Mouse (Mus musculus) intestine, embryonic 16.5 days (tissue): ENCODE measurements around the gene Mrap. TPM values are rescaled to one million over a fixed set of nuclear protein-coding genes. Genes with fewer than 3 reads are reported as not detected.

Source experiments
- ATAC-seq: fragments of 200-750 bp; cut with Nextera tagmentation; 2 replicates; pipeline ENCODE4 v1.8.0; 2017; ENCODE audit warnings: moderate TSS enrichment, moderate library complexity
- H3K27ac ChIP-seq: fragments of 300-500 bp; sonication (generic); 2 replicates; pipeline ENCODE4 v1.5.1; 2014; ENCODE audit warnings: mild to moderate bottlenecking, low read length
- H3K27me3 ChIP-seq: fragments of 300-500 bp; sonication (generic); replicated peaks from 2 replicates; pipeline ENCODE4 v1.6.1; 2014; ENCODE audit warnings: low read length, control low read depth, mixed read lengths; ENCODE audit not compliant: control insufficient read depth, insufficient read depth
- H3K36me3 ChIP-seq: fragments of 300-500 bp; sonication (generic); 2 replicates; pipeline ENCODE4 v1.6.1; 2014; ENCODE audit warnings: low read length, control low read depth; ENCODE audit not compliant: control insufficient read depth, insufficient read depth
- H3K4me1 ChIP-seq: fragments of 300-500 bp; sonication (generic); 2 replicates; pipeline ENCODE4 v1.6.1; 2014; ENCODE audit warnings: low read length, control low read depth, mixed read lengths; ENCODE audit not compliant: control insufficient read depth, insufficient read depth
- H3K4me2 ChIP-seq: fragments of 300-500 bp; sonication (generic); 2 replicates; pipeline ENCODE4 v1.6.1; 2014; ENCODE audit warnings: low read depth, low read length, control low read depth
- H3K4me3 ChIP-seq: fragments of 300-500 bp; sonication (generic); 2 replicates; pipeline ENCODE4 v1.5.1; 2014; ENCODE audit warnings: mild to moderate bottlenecking, low read length
- H3K9ac ChIP-seq: fragments of 300-500 bp; sonication (generic); 2 replicates; pipeline ENCODE4 v1.6.1; 2014; ENCODE audit warnings: low read depth, low read length
- H3K9me3 ChIP-seq: fragments of 300-500 bp; sonication (generic); 2 replicates; pipeline ENCODE4 v1.6.1; 2016; ENCODE audit warnings: low read length, control low read depth; ENCODE audit not compliant: control insufficient read depth
- WGBS: fragments of 180-500 bp; shearing (Covaris S2); extraction: QIAGEN DNeasy Blood & Tissue Kit; methylation state at CpG from one replicate; pipeline ENCODE4 v1.1.7; 2014; 5-methylcytosine and 5-hydroxymethylcytosine counted together
- polyA plus RNA-seq: library from polyadenylated mRNA; unstranded; fragments of >200 nt; fragmentation: Nextera tagmentation; extraction: Ambion mirVana; gene quantifications from 2 replicates; pipeline ENCODE4 v1.2.1, GENCODE M21; 2015

The Mrap gene
- polyA plus RNA-seq, 1 experiment from 2014 or later, result 3.3 TPM

DNA sequence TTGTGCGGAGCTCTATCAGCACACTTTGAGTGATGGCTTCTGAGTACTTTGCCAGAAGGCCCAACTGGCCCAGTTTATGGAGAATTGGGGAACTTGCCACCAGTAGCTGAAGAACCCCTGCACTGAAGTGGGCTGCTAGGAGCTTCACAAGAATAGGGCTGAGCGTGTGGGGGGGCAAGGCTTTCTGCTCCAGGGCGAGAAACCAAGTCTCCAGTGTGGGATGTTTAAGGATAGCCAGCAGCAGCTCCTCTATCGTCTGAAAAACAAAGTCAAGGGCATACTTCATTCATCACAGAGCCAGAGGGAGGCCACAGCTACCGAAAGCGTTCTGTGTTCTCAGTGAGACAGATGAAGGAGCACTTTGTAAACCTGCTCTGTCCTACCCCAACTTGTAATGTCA is 36.6 kb downstream of the Mrap start:
- H3K36me3 ChIP-seq, result peaks cover 10% of the 10 kb centered on the region
- ATAC-seq, result no peak

DNA sequence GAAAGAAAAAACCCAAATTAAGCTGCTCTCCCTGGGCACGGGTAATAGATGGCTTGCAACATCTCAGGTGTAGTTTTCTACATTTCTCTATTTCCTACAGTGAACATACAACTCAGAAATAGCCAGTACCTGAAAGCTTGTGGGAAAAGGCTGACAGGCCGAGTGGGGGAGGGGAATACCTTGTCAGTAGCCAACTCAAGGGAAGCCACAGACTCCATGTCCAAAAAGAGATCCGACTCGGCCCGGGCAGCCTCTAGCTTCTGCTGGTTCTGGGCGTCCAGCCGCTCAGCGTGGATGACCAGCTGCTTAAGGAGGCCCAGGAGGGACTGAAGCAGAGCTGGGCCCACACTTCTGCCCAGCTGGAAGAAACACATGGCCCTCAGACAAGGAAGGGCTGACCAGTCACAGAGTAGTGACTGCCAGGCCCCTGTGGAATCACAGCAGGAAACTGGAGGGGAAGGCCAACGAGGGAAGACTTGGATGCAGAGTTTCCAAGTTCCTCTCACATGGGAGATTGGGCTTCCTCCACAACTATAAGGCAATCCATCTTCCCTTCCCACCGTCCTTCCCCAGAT is 38.0 kb downstream of the Mrap start:
- Histone ChIP-seq H3K9me3 (no peaks in the 10 kb centered on the region), H3K27me3 (no peaks in the 10 kb centered on the region), H3K4me2 (no peak overlapping the region), H3K27ac (no peak overlapping the region), H3K9ac (no peak overlapping the region), H3K4me3 (no peak overlapping the region), H3K4me1 (peaks cover 8% of the 10 kb centered on the region), H3K36me3 (peaks cover 10% of the 10 kb centered on the region)
- ATAC-seq, result no peak
- 82% methylated on average over 10 of the region's 10 CpGs for WGBS

More for the DNA sequence above, 36.6 kb downstream of the Mrap start:
- no peak overlapping the region for H3K4me3 ChIP-seq
- peaks cover 5% of the 10 kb centered on the region; the same call in 1 of the 2 replicates for H3K4me1 ChIP-seq
- no peaks in the 10 kb centered on the region for H3K27me3 ChIP-seq
- H3K4me2 ChIP-seq, result no peak overlapping the region
- H3K9me3 ChIP-seq, result no peaks in the 10 kb centered on the region
- 89% methylated on average over 6 of the region's 6 CpGs for WGBS
- H3K9ac ChIP-seq, result no peak overlapping the region
- H3K27ac ChIP-seq, result no peak overlapping the region

DNA sequence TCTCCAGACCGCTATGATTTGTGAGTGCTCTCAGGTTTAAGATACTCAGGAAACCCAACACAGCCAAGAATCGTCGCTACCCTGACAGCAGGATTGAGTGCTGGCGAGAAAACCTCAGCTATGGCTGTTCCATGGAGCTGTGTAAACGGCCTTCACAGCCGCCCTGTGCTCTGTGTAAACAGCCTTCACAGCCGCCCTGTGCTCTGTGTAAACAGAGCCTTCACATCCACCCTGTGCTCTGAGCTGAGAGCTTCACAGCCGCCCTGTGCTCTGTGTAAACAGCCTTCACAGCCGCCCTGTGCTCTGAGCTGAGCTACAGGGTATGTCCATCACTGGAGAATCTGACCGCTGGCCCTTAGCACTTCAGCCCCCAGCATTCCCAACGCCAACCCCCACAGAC is 41.8 kb downstream of the Mrap start:
- WGBS, result 28% methylated on average over 11 of the region's 11 CpGs
- Histone ChIP-seq H3K4me2 (no peak overlapping the region), H3K27me3 (no peaks in the 10 kb centered on the region), H3K9me3 (no peaks in the 10 kb centered on the region), H3K27ac (peak overlapping the region; percentile 63), H3K36me3 (peaks cover 8% of the 10 kb centered on the region; the same call in 1 of the 2 replicates), H3K9ac (0 out of 2 replicates have a peak overlapping the region, but pooled peaks have one; percentile 3), H3K4me3 (no peak overlapping the region), H3K4me1 (peaks cover 8% of the 10 kb centered on the region)
- ATAC-seq, result peak; percentile 92

DNA sequence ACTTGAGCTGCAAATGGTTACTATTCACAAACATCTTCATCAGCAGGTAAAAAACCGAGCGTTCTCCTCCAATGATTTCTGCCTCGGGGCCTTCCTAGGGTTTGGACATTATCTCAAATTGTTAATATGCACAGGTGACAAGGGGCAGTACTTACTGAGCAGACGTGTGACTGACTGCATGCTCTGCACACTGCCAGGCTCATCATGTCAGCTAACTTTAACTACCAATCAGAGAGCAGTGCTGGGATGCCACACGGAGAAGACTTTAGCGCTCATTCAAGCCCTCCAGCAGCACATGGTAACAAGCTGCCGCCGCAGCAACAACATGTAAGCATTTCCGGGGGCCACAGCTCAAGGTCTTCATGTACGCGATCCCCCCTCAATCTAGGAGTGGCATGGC is 45.3 kb downstream of the Mrap start:
- H3K27ac ChIP-seq, result no peak overlapping the region
- H3K9ac ChIP-seq, result no peak overlapping the region
- no peak for ATAC-seq
- H3K36me3 ChIP-seq, result peaks cover 19% of the 10 kb centered on the region; the same call in 1 of the 2 replicates
- H3K4me1 ChIP-seq, result peaks cover 8% of the 10 kb centered on the region
- 89% methylated on average over 11 of the region's 11 CpGs for WGBS
- H3K27me3 ChIP-seq, result no peaks in the 10 kb centered on the region
- no peak overlapping the region for H3K4me3 ChIP-seq
- no peaks in the 10 kb centered on the region for H3K9me3 ChIP-seq
- H3K4me2 ChIP-seq, result no peak overlapping the region

DNA sequence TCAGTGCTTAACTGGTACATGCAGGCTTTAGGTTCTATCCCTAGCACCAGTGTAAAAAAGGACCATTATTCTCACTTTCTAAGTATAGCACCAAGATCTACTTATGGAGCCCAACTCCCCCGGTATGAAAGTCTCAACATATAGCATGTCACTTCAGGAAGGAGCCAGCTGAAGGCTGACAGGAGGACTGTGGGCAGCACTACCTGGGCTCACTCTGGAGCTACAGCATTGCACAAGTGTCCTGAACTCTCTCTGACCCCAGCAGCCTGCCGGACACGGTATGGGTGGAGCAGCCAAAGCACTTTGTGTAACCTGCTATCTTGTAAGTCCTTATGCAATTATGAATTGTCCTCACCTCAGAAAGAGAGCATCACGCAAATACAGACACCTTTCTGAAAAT is 47.2 kb downstream of the Mrap start:
- Histone ChIP-seq H3K4me3 (no peak overlapping the region), H3K4me2 (no peak overlapping the region), H3K27ac (no peak overlapping the region), H3K9ac (no peak overlapping the region), H3K36me3 (peaks cover 25% of the 10 kb centered on the region), H3K27me3 (no peaks in the 10 kb centered on the region), H3K9me3 (no peaks in the 10 kb centered on the region), H3K4me1 (no peaks in the 10 kb centered on the region; the same call in 1 of the 2 replicates)
- 73% methylated on average over 4 of the region's 4 CpGs for WGBS
- ATAC-seq, result no peak

DNA sequence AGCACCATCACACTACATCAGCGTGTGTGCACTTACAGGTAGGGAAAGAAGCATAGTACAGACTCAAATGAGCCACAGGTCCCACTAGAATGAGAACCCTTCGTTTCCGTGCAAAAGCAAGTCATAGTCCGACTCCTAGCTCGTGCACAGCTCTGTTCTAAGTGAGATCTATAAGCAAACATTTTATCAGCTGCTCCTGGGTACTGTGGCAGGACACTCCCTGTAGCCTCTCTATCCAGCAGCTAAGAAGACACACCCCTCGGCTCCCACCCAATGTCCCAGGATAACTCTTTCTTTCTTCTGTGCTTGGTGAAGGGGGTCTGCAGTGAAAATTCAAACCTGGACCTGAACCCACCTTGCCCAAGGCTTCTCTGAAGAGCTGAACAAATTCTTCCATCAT is 50.6 kb downstream of the Mrap start:
- ATAC-seq, result no peak
- Histone ChIP-seq H3K9me3 (no peaks in the 10 kb centered on the region), H3K4me1 (no peaks in the 10 kb centered on the region), H3K4me2 (no peak overlapping the region), H3K4me3 (no peak overlapping the region), H3K36me3 (peaks cover 26% of the 10 kb centered on the region), H3K27ac (no peak overlapping the region), H3K9ac (no peak overlapping the region), H3K27me3 (no peaks in the 10 kb centered on the region)
- 85% methylated on average over 6 of the region's 6 CpGs for WGBS

DNA sequence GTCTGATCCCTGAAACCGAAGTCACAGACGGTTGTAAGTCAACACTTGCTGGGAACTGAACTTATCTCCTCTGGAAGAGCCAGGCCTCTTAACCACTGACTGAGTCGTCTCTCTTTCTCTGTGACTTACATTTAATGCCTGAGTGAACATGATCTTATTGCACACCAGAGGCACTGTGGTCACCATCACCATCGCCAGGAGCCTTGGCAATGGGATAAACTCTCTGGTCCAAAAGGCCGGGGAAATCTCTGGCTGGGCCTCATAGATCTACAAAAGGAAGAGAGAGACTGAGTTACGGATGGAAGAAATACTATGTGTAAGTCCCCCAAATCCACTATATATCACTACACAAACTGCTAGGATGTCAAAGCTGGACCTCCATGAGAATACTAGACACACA is 52.9 kb downstream of the Mrap start:
- H3K27ac ChIP-seq, result no peak overlapping the region
- peaks cover 19% of the 10 kb centered on the region for H3K36me3 ChIP-seq

DNA sequence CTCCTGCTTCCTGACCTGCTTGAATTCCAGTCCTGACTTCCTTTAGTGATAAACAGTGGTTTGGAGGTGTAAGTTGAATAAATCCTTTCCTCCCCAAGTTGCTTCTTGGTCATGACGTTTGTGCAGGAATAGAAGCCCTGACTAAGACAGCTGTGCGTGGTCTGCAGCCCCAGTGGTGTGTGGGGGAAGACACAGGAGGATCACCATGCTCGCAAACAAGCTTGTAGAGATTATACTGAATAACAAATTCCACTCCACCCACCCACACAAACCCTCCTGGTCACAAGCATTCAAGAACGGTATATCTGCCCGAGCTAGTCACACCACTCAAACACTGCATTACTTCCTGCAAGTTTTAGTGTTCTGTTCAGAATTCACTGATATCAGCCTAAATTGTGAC is 54.1 kb downstream of the Mrap start:
- H3K9ac ChIP-seq, result no peak overlapping the region
- peaks cover 16% of the 10 kb centered on the region for H3K36me3 ChIP-seq
- H3K27ac ChIP-seq, result no peak overlapping the region
- no peaks in the 10 kb centered on the region for H3K27me3 ChIP-seq
- WGBS, result 85% methylated on average over 5 of the region's 5 CpGs
- ATAC-seq, result no peak
- no peak overlapping the region for H3K4me3 ChIP-seq
- H3K9me3 ChIP-seq, result no peaks in the 10 kb centered on the region
- H3K4me2 ChIP-seq, result no peak overlapping the region
- no peaks in the 10 kb centered on the region for H3K4me1 ChIP-seq

More for the DNA sequence above, 52.9 kb downstream of the Mrap start:
- Histone ChIP-seq H3K9ac (no peak overlapping the region), H3K4me1 (no peaks in the 10 kb centered on the region), H3K9me3 (no peaks in the 10 kb centered on the region), H3K4me3 (no peak overlapping the region), H3K27me3 (no peaks in the 10 kb centered on the region), H3K4me2 (no peak overlapping the region)
- 93% methylated on average over 6 of the region's 6 CpGs for WGBS
- no peak for ATAC-seq

DNA sequence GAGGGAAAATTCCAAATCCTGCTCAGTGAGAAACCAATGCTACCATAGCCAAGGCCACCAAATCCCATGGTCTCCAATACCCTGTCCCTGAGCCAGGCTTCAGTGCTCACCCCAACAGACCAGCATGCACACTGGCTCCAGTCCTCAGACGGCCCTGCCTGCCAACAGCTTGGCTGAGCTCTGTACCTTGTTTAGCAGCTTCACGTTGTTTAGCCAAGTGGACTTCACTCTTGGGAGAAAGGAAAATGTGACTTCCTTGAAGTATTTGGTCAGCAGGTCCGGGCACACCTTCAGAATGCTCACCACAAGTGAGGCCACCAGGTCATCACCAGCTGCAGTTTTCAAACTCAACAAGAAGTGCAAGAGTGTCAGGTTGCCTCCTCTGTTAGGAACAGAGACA is 54.5 kb downstream of the Mrap start:
- Histone ChIP-seq H3K4me3 (no peak overlapping the region), H3K27me3 (no peaks in the 10 kb centered on the region), H3K4me2 (no peak overlapping the region), H3K9me3 (no peaks in the 10 kb centered on the region), H3K9ac (no peak overlapping the region), H3K36me3 (peaks cover 15% of the 10 kb centered on the region), H3K27ac (no peak overlapping the region), H3K4me1 (no peaks in the 10 kb centered on the region)
- WGBS, result 83% methylated on average over 3 of the region's 3 CpGs
- no peak for ATAC-seq

DNA sequence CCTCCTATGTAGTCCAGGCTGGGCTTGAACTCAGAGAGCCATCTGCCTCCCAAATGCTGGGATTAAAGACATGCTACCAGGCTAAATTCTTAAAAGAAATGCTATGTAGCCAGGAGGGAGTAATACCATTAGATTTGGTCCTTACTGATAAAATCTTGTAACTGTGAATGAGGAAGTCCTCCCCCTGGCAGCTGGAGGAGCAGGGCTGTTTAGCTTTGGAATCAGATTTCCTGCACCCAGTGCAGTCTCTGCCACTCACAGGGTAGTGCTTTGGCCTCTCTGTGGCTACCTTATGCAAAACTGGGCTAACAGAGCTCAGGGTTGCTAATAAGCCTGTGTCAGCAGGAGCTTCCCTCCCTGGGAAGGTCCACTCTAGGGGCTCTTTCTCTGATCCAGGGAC is 56.7 kb downstream of the Mrap start:
- Histone ChIP-seq H3K27ac (no peak overlapping the region), H3K9me3 (no peaks in the 10 kb centered on the region), H3K27me3 (no peaks in the 10 kb centered on the region), H3K4me1 (no peaks in the 10 kb centered on the region), H3K9ac (no peak overlapping the region), H3K36me3 (peaks cover 7% of the 10 kb centered on the region), H3K4me3 (no peak overlapping the region), H3K4me2 (no peak overlapping the region)
- ATAC-seq, result no peak
